Mouse (Mus musculus) embryonic stem cell, embryonic (primary cell): ENCODE data around the gene Gm9936.

ENCODE experiments used
- CTCF ChIA-PET, 4 experiments: fragments of 300-600 bp in 2 of 4; fragments of 350-600 bp in 2 of 4; sonication (Branson Sonifier 250); formaldehyde crosslinking; loops; one replicate each; lab custom pipeline; 2022; ENCODE audit warnings: inconsistent platforms in 2 of 4; lab: Charles Lee
- POLR2A ChIA-PET, 4 experiments: fragments of 300-600 bp in 2 of 4; fragments of 350-600 bp in 2 of 4; sonication (Branson Sonifier 250); formaldehyde crosslinking; loops; one replicate each; lab custom pipeline; 2022; ENCODE audit warnings: antibody characterized with exemption in 4 of 4, inconsistent platforms in 1 of 4; lab: Charles Lee

Gene Gm9936

DNA sequence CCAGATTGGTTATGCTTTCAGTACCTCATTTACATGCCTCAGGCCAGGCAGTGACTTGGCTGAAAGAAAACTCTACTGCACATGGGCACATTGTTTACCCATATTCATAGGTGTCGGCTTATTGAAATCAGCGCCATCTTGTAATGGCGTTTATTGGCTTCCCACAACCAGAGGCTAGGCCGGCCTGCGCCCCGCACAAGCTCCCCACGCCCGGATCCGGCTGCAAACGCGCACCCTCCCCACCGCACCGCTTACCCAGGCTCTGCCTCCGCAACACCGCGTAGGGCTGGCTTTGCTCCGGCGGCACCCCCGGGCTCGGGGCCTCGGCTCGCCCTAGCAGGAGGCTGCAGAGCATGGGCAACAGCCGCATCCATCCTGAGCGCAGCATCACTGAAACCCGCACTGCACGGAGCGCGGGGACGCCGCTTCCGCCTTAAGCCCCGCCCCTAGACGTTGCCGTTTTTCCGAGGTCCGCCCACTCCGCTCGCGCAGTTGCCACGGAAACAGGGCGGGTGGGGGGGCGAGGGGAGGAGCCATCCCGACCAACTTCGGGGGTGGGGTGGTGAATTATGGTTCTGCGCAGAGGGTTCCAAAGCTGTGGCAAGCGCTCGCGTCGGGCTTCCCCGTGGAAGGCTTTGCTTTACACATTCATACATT lies 44.8 kb downstream of the Gm9936 start:
- ChIA-PET CTCF (interaction anchor here in 1 of 4 experiments (0.7 to 0.8 kb wide), 2 partner anchors 9 to 13 kb away, joined by 3 to 4 read pairs; no protein-coding TSS in a partner anchor), POLR2A (interaction anchor here in 3 of 4 experiments (0.7 to 4.2 kb wide), 21 partner anchors 9 to 826 kb away, joined by 3 to 48 read pairs (median 4); partner anchors contain the start of genes 1500011B03Rik (in 2 of the 3) and 2210016L21Rik (in 1 of the 3))

DNA sequence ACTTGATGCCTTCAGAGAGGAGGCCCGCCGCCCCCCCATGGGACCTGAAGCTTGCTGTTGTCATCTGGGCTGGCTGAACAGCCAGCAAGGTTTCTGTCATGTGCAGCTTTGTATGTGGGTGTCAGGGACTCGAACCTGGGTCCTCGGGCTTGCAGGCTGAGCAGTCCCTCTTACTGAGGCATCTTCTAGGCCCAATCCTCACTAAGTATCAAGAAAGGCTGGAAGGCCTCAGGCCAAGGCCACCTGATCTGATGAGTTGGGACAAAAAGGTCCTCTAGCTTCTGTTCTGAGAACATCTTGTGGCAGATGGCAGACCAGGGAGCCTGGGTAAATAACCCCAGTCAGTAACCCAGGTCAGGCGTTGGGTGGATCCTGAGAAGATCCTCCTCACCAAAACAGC lies 48.7 kb downstream of the Gm9936 start:
- CTCF ChIA-PET, result no interaction called here

DNA sequence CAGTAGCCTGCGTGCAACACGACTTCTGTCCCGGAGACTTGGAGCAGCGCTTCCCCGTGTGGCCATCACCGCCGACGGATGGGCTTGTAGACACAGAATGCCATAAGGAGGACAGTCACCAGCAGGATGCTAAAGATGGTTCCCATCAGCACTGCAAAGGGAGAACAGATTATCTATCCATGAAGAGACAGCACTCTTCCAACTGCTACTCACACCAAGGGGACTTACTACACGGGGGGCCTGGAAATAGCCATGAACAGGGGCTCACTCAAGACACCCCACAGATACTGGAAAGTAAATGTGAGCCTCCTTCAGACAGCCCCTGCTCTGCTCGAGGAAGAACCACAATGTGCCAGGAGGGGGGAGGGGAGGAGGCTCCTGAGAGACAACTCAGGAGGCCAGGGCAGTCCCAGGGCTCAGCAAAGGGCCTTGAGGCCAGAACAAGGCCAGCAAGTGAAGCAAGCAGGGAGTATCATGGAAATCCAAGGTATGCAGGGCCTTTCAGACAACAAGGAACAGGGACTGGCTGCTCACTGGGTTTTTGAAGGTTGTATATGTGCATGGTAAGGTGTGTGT lies 49.2 kb downstream of the Gm9936 start:
- POLR2A ChIA-PET, result interaction anchor here in 3 of 4 experiments (0.5 to 1.7 kb wide), 7 partner anchors 8 to 679 kb away, joined by 3 to 6 read pairs (median 4); partner anchors contain the start of gene Ankrd13a (in 1 of the 3)
- CTCF ChIA-PET, result no interaction called here

More for the DNA sequence above, 48.7 kb downstream of the Gm9936 start:
- POLR2A ChIA-PET, result interaction anchor here in 2 of 4 experiments (0.5 to 1.7 kb wide), 7 partner anchors 9 to 679 kb away, joined by 3 to 6 read pairs (median 4); partner anchors contain the start of gene Ankrd13a (in 1 of the 2)

DNA sequence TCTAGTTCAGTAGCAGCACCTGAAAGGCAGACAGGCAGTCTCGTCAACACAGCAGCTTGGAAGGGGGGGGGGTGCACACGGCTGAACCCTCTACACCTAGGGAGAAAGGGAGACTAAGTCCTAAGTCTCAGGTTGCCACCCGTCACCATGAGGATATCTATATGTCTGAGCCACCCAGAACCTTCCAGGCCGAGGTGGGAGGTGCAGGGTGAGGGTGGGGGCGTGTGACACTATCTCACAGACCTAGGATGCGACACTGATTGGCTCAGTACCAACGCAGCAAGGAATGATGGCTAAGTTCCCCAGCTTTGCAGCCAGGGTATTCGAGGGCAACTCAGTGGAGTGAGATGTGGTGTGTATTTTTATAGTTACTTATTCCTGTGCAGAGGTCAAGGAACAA lies 50.1 kb downstream of the Gm9936 start:
- CTCF ChIA-PET, result no interaction called here

DNA sequence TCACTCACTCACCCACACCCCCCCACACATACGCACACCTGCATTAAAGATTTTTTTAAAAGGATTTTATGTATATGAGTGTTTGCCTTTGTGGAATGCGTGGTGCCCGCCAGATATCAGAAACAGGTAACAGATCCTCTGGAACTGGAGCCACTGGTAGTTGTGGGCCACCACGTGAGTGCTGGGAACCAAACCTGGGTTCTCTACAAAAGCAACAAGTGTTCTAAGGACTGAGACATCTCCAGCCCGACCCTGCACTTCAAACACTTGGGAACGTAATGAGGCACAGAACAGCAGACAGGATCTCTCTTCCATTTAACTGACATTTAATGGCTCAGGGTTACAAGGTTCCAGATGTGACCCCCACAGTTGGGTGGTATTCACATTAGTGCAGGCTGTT lies 50.6 kb downstream of the Gm9936 start:
- ChIA-PET CTCF (no interaction called here), POLR2A (interaction anchor here in 3 of 4 experiments (0.5 to 2.7 kb wide), 3 partner anchors 10 to 1073 kb away, joined by 3 to 14 read pairs (median 5); no protein-coding TSS in a partner anchor)

More for the DNA sequence above, 50.1 kb downstream of the Gm9936 start:
- POLR2A ChIA-PET, result interaction anchor here in 2 of 4 experiments (0.5 to 1.1 kb wide), 2 partner anchors 9 to 1073 kb away, joined by 3 to 5 read pairs; no protein-coding TSS in a partner anchor

DNA sequence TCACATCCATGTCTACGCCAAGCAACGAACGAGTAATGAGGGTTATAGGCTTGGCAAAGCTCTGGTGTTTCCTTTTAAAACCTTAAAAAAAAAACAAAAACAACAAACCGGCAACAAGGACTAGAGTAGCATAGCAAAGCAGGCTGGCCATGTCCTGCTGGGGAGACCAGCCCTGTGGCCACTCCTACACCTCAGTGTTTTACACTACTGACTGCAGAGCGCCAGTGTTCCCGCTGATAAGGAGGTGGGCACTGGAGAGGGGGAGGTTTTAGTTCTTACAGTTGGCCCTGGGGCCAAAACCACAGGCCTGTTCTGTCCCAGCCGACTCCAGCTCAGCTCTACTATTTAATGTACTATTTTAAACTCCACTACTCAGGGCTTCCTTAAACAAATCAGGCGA lies 51.0 kb downstream of the Gm9936 start:
- ChIA-PET POLR2A (interaction anchor here in 3 of 4 experiments (0.8 to 2.7 kb wide), 4 partner anchors 10 to 111 kb away, joined by 3 to 14 read pairs (median 4); no protein-coding TSS in a partner anchor), CTCF (no interaction called here)

DNA sequence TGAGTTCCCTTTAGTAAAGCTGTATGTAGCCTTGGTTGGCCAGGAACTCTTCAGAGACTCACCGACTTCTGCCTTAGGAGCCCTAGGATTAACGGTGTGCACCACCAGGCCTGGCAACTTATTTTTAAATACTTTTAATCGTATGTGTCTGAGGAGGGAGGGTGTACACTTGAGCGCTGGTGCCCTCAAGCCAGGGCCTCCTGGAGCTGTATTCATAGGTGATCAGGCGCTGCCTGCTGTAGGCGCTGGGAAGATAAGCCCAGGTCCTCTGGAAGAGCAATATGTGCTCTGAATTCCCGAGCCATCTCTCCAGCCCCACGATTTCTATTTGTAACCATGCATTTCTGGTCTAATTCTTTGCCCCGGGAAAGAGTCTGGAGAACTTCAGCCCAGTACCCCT lies 51.4 kb downstream of the Gm9936 start:
- POLR2A ChIA-PET, result interaction anchor here in 3 of 4 experiments (0.7 to 2.7 kb wide), 7 partner anchors 11 to 110 kb away, joined by 3 to 14 read pairs (median 3); no protein-coding TSS in a partner anchor
- CTCF ChIA-PET, result no interaction called here

DNA sequence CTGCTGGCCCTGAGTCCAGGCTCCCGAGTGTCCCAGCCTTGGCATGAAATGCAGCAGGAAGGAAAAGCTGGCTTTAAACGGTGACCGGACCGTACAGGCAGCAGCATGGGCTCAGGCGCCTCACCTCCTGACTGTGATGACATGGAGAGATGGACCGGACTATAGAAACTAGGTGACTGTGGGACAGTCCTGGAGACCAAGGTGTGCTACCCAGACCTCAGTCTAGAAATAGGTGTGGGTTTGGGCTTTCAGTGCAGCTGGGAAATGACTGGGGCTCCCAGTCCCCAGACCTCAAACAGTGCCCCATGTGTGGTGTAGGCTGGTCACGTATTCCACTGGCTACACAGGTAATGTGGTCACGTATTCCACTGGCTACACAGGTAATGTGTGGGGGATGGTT lies 51.8 kb downstream of the Gm9936 start:
- POLR2A ChIA-PET, result interaction anchor here in 3 of 4 experiments (0.7 to 2.7 kb wide), 9 partner anchors 11 to 110 kb away, joined by 3 to 19 read pairs (median 3); partner anchors contain the start of genes Ankrd13a (in 2 of the 3) and Git2 (in 1 of the 3)
- CTCF ChIA-PET, result no interaction called here
